Mouse (Mus musculus): Measurements from ENCODE around the gene Tbx21.

- TF ChIP-seq CTCF (conservative IDR thresholded peaks at IDR 0.05; ENCODE audit: insufficient read depth, insufficient read length, low read depth, low read length) = no peak
- no peak for TF ChIP-seq POLR2A (IDR thresholded peaks at IDR 0.05; ENCODE audit: low read depth, low read length)
Observed at GRCm38 (mm10) chr11:97108976-97109375, 6.2 kb downstream of the Tbx21 start.
